Mouse (Mus musculus): ENCODE data around the gene Wdr91.

Wdr91 gene

GRCm38 (mm10) chr6:34914462-34914861 lies 3.8 kb upstream of the Wdr91 start:
- DNase-seq, result no peak

GRCm38 (mm10) chr6:34913341-34914040 lies 2.8 kb upstream of the Wdr91 start:
- no peak for DNase-seq

GRCm38 (mm10) chr6:34909631-34910345 lies 888 bp downstream of the Wdr91 start:
- DNase-seq, result peak; percentile 25

GRCm38 (mm10) chr6:34907696-34908260 lies 2.9 kb downstream of the Wdr91 start:
- DNase-seq, result peak; percentile 60

GRCm38 (mm10) chr6:34907121-34907614 lies 3.5 kb downstream of the Wdr91 start:
- no peak for DNase-seq

- peak; percentile 28 for DNase-seq
Measured at GRCm38 (mm10) chr6:34906661-34907060, 4.0 kb downstream of the Wdr91 start.

GRCm38 (mm10) chr6:34906125-34906524 lies 4.6 kb downstream of the Wdr91 start:
- DNase-seq, result no peak

- peak; percentile 75 for DNase-seq
Measured at GRCm38 (mm10) chr6:34904361-34904760, 6.3 kb downstream of the Wdr91 start.

GRCm38 (mm10) chr6:34903851-34904250 lies 6.8 kb downstream of the Wdr91 start:
- peak; percentile 43 for DNase-seq

GRCm38 (mm10) chr6:34903441-34903840 lies 7.2 kb downstream of the Wdr91 start:
- peak; percentile 89 for DNase-seq

- peak; percentile 69 for DNase-seq
Measured at GRCm38 (mm10) chr6:34902578-34902977, 8.1 kb downstream of the Wdr91 start.

GRCm38 (mm10) chr6:34901911-34902444 lies 8.7 kb downstream of the Wdr91 start:
- peak; percentile 31 for DNase-seq

GRCm38 (mm10) chr6:34900990-34901389 lies 9.7 kb downstream of the Wdr91 start:
- no peak for DNase-seq

- no peak for DNase-seq
Measured at GRCm38 (mm10) chr6:34899127-34899526, 11.5 kb downstream of the Wdr91 start.

- no peak for DNase-seq
Measured at GRCm38 (mm10) chr6:34896168-34896780, 14.4 kb downstream of the Wdr91 start.

GRCm38 (mm10) chr6:34895569-34895968 lies 15.1 kb downstream of the Wdr91 start:
- no peak for DNase-seq

GRCm38 (mm10) chr6:34889185-34889584 lies 21.5 kb downstream of the Wdr91 start:
- no peak for DNase-seq

GRCm38 (mm10) chr6:34887131-34887850 lies 23.4 kb downstream of the Wdr91 start:
- no peak for DNase-seq

- no peak for DNase-seq
Measured at GRCm38 (mm10) chr6:34884724-34885123, 26.0 kb downstream of the Wdr91 start.

- DNase-seq, result peak; percentile 84
Measured at GRCm38 (mm10) chr6:34879911-34880475, 30.7 kb downstream of the Wdr91 start.

- no peak for DNase-seq
Measured at GRCm38 (mm10) chr6:34879101-34879740, 31.5 kb downstream of the Wdr91 start.
